ENCODE assay signal across 8 mouse cellular contexts in the genomic region with DNA sequence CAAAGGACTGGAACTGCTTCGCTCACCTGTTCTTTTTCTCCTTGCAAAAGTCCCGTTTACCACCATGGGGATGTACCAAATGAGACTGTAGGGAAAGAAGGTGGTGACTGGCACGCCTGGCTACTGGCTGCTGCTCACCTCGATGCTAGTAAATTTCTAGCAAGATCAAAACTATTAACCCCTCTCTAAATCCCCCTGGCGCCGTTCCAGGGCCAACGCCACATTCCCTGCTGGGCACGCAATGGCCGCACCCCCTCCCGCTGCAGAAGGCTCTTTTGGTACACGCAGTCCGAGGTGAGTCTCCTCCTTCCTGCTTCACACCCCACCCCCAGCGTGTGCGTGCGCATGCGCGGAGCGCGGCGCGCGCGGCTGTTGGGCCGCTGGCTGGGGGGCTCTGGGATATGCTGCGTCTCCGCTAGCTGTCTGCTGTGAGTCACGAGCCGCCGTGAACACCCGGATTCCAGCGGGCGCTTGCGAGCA. TPM values are rescaled to one million over a fixed set of nuclear protein-coding genes. Genes with fewer than 3 reads are reported as not detected.
DNase-seq lines count a peak whose midpoint lies in the region; ATAC-seq and TF ChIP-seq lines count a peak whose summit lies in the region.

No protein-coding gene starts in this region.

- H3K9ac ChIP-seq in forebrain, embryonic 14.5 days (ENCODE audit: low read length): peak overlapping the region; percentile 80
- H3K9ac ChIP-seq in liver, postnatal 0 days (replicated peaks): peak overlapping the region; percentile 94
- peak overlapping the region; percentile 84 for H3K9ac ChIP-seq in neural tube, embryonic 13.5 days

- intact Hi-C loops in heart, postnatal 14 days (cut with DNase I): loop anchor here (2.0 kb wide), 1 partner anchor 17 kb away; no protein-coding TSS in a partner anchor

- H3K4me3 ChIP-seq in forebrain, embryonic 14.5 days (ENCODE audit: low read depth, low read length): peak overlapping the region; percentile 62
- H3K4me3 ChIP-seq in liver, postnatal 0 days (ENCODE audit: low read depth, low read length): peak overlapping the region; percentile 86
- peak overlapping the region; percentile 63 for H3K4me3 ChIP-seq in neural tube, embryonic 13.5 days

- H3K27ac ChIP-seq in forebrain, embryonic 14.5 days (ENCODE audit: low read depth, low read length): peak overlapping the region; percentile 96
- H3K27ac ChIP-seq in liver, postnatal 0 days (ENCODE audit: low read depth): peak overlapping the region; percentile 98
- peak overlapping the region; percentile 96 for H3K27ac ChIP-seq in neural tube, embryonic 13.5 days (replicated peaks)

- TF ChIP-seq CTCF in liver, postnatal 0 days (IDR thresholded peaks at IDR 0.05; ENCODE audit: low read depth): no peak

- TF ChIP-seq EP300 in liver, postnatal 0 days (IDR thresholded peaks at IDR 0.05; ENCODE audit: low read depth): no peak

- H3K9me3 ChIP-seq in forebrain, embryonic 14.5 days (replicated peaks; ENCODE audit: control insufficient read depth, low read length): no peaks in the 10 kb centered on the region
- H3K9me3 ChIP-seq in liver, postnatal 0 days (ENCODE audit: low read length): no peaks in the 10 kb centered on the region
- H3K9me3 ChIP-seq in neural tube, embryonic 13.5 days: no peaks in the 10 kb centered on the region

- WGBS in forebrain, embryonic 14.5 days: 42% methylated on average over 33 of the region's 33 CpGs
- 18% methylated on average over 24 of the region's 33 CpGs for WGBS in liver, postnatal 0 days (ENCODE audit: insufficient replicate concordance)
- 21% methylated on average over 33 of the region's 33 CpGs for WGBS in neural tube, embryonic 13.5 days

- ATAC-seq in forebrain, embryonic 14.5 days: peak; percentile 95
- peak; percentile 91 for ATAC-seq in liver, postnatal 0 days
- ATAC-seq in neural tube, embryonic 13.5 days (ENCODE audit: low read depth): peak; percentile 97

- H3K27me3 ChIP-seq in forebrain, embryonic 14.5 days (replicated peaks; ENCODE audit: control insufficient read depth, insufficient read depth, low read length): no peaks in the 10 kb centered on the region
- H3K27me3 ChIP-seq in liver, postnatal 0 days (ENCODE audit: insufficient read depth, low read length): no peaks in the 10 kb centered on the region
- H3K27me3 ChIP-seq in neural tube, embryonic 13.5 days: no peaks in the 10 kb centered on the region

- 0 out of 2 replicates have a peak, but pooled peaks cover 6% of the 10 kb centered on the region for H3K4me1 ChIP-seq in forebrain, embryonic 14.5 days (ENCODE audit: control insufficient read depth, insufficient read depth, low read length)
- peaks cover 8% of the 10 kb centered on the region; the same call in 1 of the 2 replicates for H3K4me1 ChIP-seq in liver, postnatal 0 days (ENCODE audit: insufficient read depth)
- peaks cover 23% of the 10 kb centered on the region for H3K4me1 ChIP-seq in neural tube, embryonic 13.5 days (replicated peaks)

- H3K4me2 ChIP-seq in forebrain, embryonic 14.5 days (ENCODE audit: low read length): peak overlapping the region; percentile 63
- H3K4me2 ChIP-seq in liver, postnatal 0 days (ENCODE audit: low read depth, low read length): peak overlapping the region; percentile 72
- peak overlapping the region; percentile 67 for H3K4me2 ChIP-seq in neural tube, embryonic 13.5 days

- peaks cover 8% of the 10 kb centered on the region for H3K36me3 ChIP-seq in forebrain, embryonic 14.5 days (ENCODE audit: control insufficient read depth, insufficient read depth, low read length)
- H3K36me3 ChIP-seq in liver, postnatal 0 days (replicated peaks; ENCODE audit: insufficient read depth, low read length): peaks cover 5% of the 10 kb centered on the region; the same call in 1 of the 2 replicates
- H3K36me3 ChIP-seq in neural tube, embryonic 13.5 days: peaks cover 11% of the 10 kb centered on the region

- DNase-seq in ES-CJ7 (ENCODE audit: low read depth, low spot score): peak; percentile 89
- DNase-seq in cerebellum, adult 11 months: peak; percentile 84
- DNase-seq in forebrain, embryonic 14.5 days (ENCODE audit: low spot score): peak; percentile 86
- peak; percentile 83 to 84 for DNase-seq in heart, postnatal 14 days
- DNase-seq in layer of hippocampus, adult 11-12 months (ENCODE audit: low spot score): peak; percentile 83
- DNase-seq in liver, postnatal 0 days: peak; percentile 81
- peak; percentile 63 for DNase-seq in telencephalon, adult 2 months (ENCODE audit: low read depth, low spot score)

RNA-seq across cellular contexts. Expression of a gene that starts 0.4 kb away (rescaled TPM):
- polyA plus RNA-seq in forebrain, embryonic 14.5 days (2014; fragmentation: Nextera tagmentation; extraction: Ambion mirVana): 87.2 and 90.7 TPM in 2 replicates
- total RNA-seq in heart, postnatal 14 days (2021): 100 to 1,000 TPM; 156 to 185 TPM
- 15.3 TPM in 2 replicates for polyA plus RNA-seq in liver, postnatal 0 days (2015; fragmentation: Nextera tagmentation; extraction: Ambion mirVana)
- 145 and 146 TPM in 2 replicates for polyA plus RNA-seq in neural tube, embryonic 13.5 days (2015; fragmentation: Nextera tagmentation; extraction: Ambion mirVana)

RNA-seq across cellular contexts. Expression of a gene that starts 15.6 kb away (rescaled TPM):
- polyA plus RNA-seq in forebrain, embryonic 14.5 days (2014; fragmentation: Nextera tagmentation; extraction: Ambion mirVana): 67.8 and 73.4 TPM in 2 replicates
- 1 to 10 TPM; 4.8 to 5.2 TPM for total RNA-seq in heart, postnatal 14 days (2021)
- polyA plus RNA-seq in liver, postnatal 0 days (2015; fragmentation: Nextera tagmentation; extraction: Ambion mirVana): 1.9 and 2.0 TPM in 2 replicates
- polyA plus RNA-seq in neural tube, embryonic 13.5 days (2015; fragmentation: Nextera tagmentation; extraction: Ambion mirVana): 91.5 and 94.7 TPM in 2 replicates

RNA-seq across cellular contexts. Expression of a gene that starts 30.0 kb away (rescaled TPM):
- polyA plus RNA-seq in forebrain, embryonic 14.5 days (2014; fragmentation: Nextera tagmentation; extraction: Ambion mirVana): 287 and 341 TPM in 2 replicates
- total RNA-seq in heart, postnatal 14 days (2021): 100 to 1,000 TPM; 233 to 249 TPM
- polyA plus RNA-seq in liver, postnatal 0 days (2015; fragmentation: Nextera tagmentation; extraction: Ambion mirVana): 42.9 and 50.4 TPM in 2 replicates
- 390 TPM in 2 replicates for polyA plus RNA-seq in neural tube, embryonic 13.5 days (2015; fragmentation: Nextera tagmentation; extraction: Ambion mirVana)

Comparison
In these comparisons a context has a peak if more than half of its experiments do, and no peak if none do; other contexts are left out.
1. Peak in every context shown above with its lines: DNase-seq, ATAC-seq, H3K4me3 ChIP-seq and H3K27ac ChIP-seq.
2. RNA of a gene that starts 15.6 kb away (polyA plus RNA-seq): 91.5 to 94.7 TPM in neural tube, embryonic 13.5 days and 67.8 to 73.4 TPM in forebrain, embryonic 14.5 days; 1.9 to 2.0 TPM in liver, postnatal 0 days; every median in the first group is over 10 times any median in the second.